Mouse (Mus musculus) heart, postnatal 0 days (tissue): ENCODE results near the gene Scrn2. TPM values are rescaled to one million over a fixed set of nuclear protein-coding genes. Genes with fewer than 3 reads are reported as not detected.

Experiments
- ATAC-seq: fragments of 200-750 bp; cut with Nextera tagmentation; 2 replicates; pipeline ENCODE4 v1.8.0; 2017; ENCODE audit warnings: low read depth, moderate number of reproducible peaks, moderate library complexity; ENCODE audit not compliant: insufficient read depth
- DNase-seq: peaks from one replicate; pipeline ENCODE4 v3.0.0-alpha.2; 2016; ENCODE audit warnings: low spot score
- H3K27ac ChIP-seq: fragments of 300-500 bp; sonication (generic); 2 replicates; pipeline ENCODE4 v1.5.1; 2014; ENCODE audit warnings: low read depth, mild to moderate bottlenecking
- H3K27me3 ChIP-seq: fragments of 300-500 bp; sonication (generic); 2 replicates; pipeline ENCODE4 v1.6.1; 2014; ENCODE audit warnings: low read length, mixed read lengths; ENCODE audit not compliant: control insufficient read depth, insufficient read depth
- H3K36me3 ChIP-seq: fragments of 300-500 bp; sonication (generic); replicated peaks from 2 replicates; pipeline ENCODE4 v1.6.1; 2014; ENCODE audit warnings: low read length, mixed read lengths; ENCODE audit not compliant: control insufficient read depth, insufficient read depth
- H3K4me1 ChIP-seq: fragments of 300-500 bp; sonication (generic); 2 replicates; pipeline ENCODE4 v1.6.1; 2014; ENCODE audit warnings: antibody characterized with exemption; ENCODE audit not compliant: control insufficient read depth, insufficient read depth
- H3K4me2 ChIP-seq: fragments of 300-500 bp; sonication (generic); 2 replicates; pipeline ENCODE4 v1.6.1; 2014; ENCODE audit warnings: low read depth, mild to moderate bottlenecking, low read length, moderate library complexity
- H3K4me3 ChIP-seq: fragments of 300-500 bp; sonication (generic); 2 replicates; pipeline ENCODE4 v1.5.1; 2014; ENCODE audit warnings: low read depth, low read length
- H3K9ac ChIP-seq: fragments of 300-500 bp; sonication (generic); replicated peaks from 2 replicates; pipeline ENCODE4 v1.6.1; 2014; ENCODE audit warnings: low read depth, low read length, mixed read lengths
- H3K9me3 ChIP-seq: fragments of 300-500 bp; sonication (generic); replicated peaks from 2 replicates; pipeline ENCODE4 v1.6.1; 2016; ENCODE audit warnings: low read length; ENCODE audit not compliant: control insufficient read depth
- CTCF ChIP-seq: IDR thresholded peaks from 2 replicates; pipeline ENCODE4 v1.5.1; 2016; ENCODE audit warnings: antibody characterized with exemption, control low read depth, low read depth
- EP300 ChIP-seq: IDR thresholded peaks from 2 replicates; pipeline ENCODE4 v1.6.1; 2016; ENCODE audit warnings: antibody characterized with exemption, low read depth
- WGBS: fragments of 180-500 bp; shearing (Covaris S2); extraction: QIAGEN DNeasy Blood & Tissue Kit; methylation state at CpG from one replicate; pipeline ENCODE4 v1.1.7; 2014; 5-methylcytosine and 5-hydroxymethylcytosine counted together
- polyA plus RNA-seq: library from polyadenylated mRNA; unstranded; fragments of >200 nt; fragmentation: Nextera tagmentation; extraction: Ambion mirVana; gene quantifications from 2 replicates; pipeline ENCODE4 v1.2.1, GENCODE M21; 2015
- total RNA-seq: library from RNA; depleted of rRNA; stranded (reverse); fragments of >200 nt; gene quantifications from 2 replicates; pipeline ENCODE4 v1.2.3, GENCODE M21; 2014; ENCODE audit warnings: low replicate concordance

Scrn2 gene
- total and polyA plus RNA-seq, 2 experiments from 2014 or later, result 16.6 to 31.7 TPM

DNA sequence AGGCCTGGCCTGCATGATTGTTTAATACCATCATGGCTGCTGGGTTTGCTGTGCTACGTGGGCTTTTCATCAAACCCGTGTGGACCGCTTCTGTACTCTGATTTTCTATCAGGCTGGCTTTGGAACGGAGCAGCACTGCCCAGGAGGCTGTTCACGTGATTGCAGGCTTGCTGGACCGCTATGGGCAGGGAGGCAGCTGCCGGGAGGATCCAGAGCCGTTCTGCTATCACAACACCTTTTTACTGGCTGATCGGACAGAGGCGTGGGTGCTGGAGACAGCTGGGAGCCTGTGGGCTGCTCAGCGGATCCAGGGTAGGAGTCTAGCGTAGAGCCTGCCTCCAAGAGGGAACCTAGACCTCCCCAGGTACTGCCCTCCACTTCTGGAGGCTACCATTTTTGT lies 2.2 kb downstream of the Scrn2 start:
- TF ChIP-seq CTCF, result no peak
- TF ChIP-seq EP300, result no peak
- 0 out of 2 replicates have a peak, but pooled peaks cover 5% of the 10 kb centered on the region for H3K4me1 ChIP-seq
- no peak overlapping the region for H3K9ac ChIP-seq
- no peak for ATAC-seq
- no peaks in the 10 kb centered on the region for H3K9me3 ChIP-seq
- H3K4me3 ChIP-seq, result no peak overlapping the region
- DNase-seq, result no peak
- no peak overlapping the region for H3K27ac ChIP-seq
- no peak overlapping the region for H3K4me2 ChIP-seq
- H3K36me3 ChIP-seq, result peaks cover 13% of the 10 kb centered on the region
- 56% methylated on average over 12 of the region's 12 CpGs for WGBS
- H3K27me3 ChIP-seq, result no peaks in the 10 kb centered on the region

DNA sequence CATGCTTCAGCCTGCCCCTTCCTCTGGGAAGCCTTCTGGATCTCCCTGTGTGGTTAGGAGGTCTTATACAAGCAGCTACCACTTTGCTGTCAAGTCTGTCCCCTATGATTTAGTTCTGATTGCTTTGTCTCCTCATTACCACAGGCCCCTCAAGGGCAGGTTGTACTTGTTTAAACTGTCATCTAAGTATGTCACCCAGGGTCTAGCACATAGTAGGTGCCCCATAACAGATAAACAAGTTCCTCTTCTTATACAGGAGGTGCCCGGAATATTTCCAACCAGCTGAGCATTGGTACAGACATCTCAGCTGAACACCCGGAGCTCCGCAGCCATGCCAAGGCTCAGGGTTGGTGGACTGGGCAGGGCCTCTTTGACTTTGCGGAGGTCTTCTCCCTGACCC lies 2.8 kb downstream of the Scrn2 start:
- ATAC-seq (no peak), DNase-seq (no peak)
- Histone ChIP-seq H3K9ac (no peak overlapping the region), H3K27me3 (no peaks in the 10 kb centered on the region), H3K4me2 (no peak overlapping the region), H3K4me1 (0 out of 2 replicates have a peak, but pooled peaks cover 5% of the 10 kb centered on the region), H3K36me3 (peaks cover 13% of the 10 kb centered on the region), H3K27ac (no peak overlapping the region), H3K4me3 (no peak overlapping the region), H3K9me3 (no peaks in the 10 kb centered on the region)
- TF ChIP-seq CTCF (no peak), EP300 (no peak)
- 89% methylated on average over 4 of the region's 4 CpGs for WGBS

DNA sequence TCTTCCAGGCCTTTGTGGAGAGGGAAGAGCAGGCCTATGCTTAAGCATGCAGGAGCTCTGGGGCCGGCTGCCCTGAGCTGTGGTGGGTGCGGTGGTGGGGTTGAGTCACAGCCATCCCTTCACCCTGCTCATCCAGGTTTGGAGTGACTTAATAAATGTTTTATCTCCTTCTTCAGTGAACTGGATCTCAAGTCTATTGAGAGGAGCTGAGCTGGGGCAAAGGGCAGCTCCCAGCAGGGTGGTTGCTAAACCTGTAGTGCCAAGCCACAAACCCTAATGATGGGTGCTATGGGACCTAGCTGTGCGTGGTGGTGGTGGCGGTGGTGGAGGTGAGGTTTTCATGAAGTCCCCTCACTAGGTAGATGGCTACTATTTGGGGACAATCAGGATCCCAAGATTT lies 4.0 kb downstream of the Scrn2 start:
- H3K9me3 ChIP-seq, result no peaks in the 10 kb centered on the region
- 0 out of 2 replicates have a peak, but pooled peaks cover 5% of the 10 kb centered on the region for H3K4me1 ChIP-seq
- no peak for TF ChIP-seq EP300
- TF ChIP-seq CTCF, result no peak
- H3K9ac ChIP-seq, result no peak overlapping the region
- H3K27ac ChIP-seq, result no peak overlapping the region
- H3K36me3 ChIP-seq, result peaks cover 13% of the 10 kb centered on the region
- no peak overlapping the region for H3K4me2 ChIP-seq
- 85% methylated on average over 4 of the region's 4 CpGs for WGBS
- ATAC-seq, result no peak
- H3K4me3 ChIP-seq, result no peak overlapping the region
- DNase-seq, result no peak
- no peaks in the 10 kb centered on the region for H3K27me3 ChIP-seq

DNA sequence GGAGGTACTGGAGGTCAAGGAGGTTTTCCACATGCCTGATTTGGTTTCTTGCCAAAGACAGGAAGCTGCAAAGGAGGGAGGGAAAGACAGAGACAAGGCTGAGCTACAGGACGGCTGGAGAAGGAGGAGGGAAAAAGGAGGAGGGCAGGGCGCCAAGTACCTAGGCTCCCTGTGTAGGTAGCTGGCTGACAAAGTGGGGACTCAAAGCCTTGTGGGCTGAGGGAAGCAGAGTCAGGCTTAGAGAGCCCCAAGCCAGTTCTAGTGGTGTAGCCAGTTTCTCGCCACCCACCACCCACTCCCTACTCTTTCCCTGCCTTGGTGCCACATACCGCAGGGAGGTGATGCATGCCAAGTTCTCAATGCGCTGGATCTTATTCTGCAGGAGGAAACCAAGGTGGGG lies 6.4 kb downstream of the Scrn2 start:
- WGBS, result 68% methylated on average over 5 of the region's 5 CpGs
- ATAC-seq, result no peak
- DNase-seq, result no peak

DNA sequence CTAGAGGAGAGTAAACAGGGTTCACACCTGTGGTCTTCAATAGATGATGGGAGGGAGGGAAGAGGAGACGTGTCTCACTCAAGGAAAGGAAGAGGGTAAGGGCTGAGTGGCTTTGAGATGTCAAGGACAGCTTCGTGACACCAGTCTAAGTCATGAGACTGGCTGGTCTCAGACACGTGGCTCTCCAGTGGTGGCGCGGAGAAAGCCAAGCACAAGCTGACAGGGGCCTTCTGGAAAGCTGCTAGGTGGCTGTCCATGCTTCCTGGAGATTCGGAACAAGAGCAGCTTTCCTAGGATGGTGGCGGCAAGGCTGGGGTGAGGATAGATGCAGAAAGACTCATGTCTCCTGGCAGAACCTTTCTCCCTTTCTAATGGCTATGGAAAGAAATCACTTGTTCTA lies 9.1 kb downstream of the Scrn2 start:
- no peak overlapping the region for H3K4me3 ChIP-seq
- H3K27me3 ChIP-seq, result no peaks in the 10 kb centered on the region
- 58% methylated on average over 7 of the region's 7 CpGs for WGBS
- no peak overlapping the region for H3K27ac ChIP-seq
- ATAC-seq (no peak), DNase-seq (no peak)
- no peak overlapping the region for H3K9ac ChIP-seq
- H3K4me1 ChIP-seq, result peaks cover 10% of the 10 kb centered on the region
- H3K36me3 ChIP-seq, result 0 out of 2 replicates have a peak, but pooled peaks cover under 1% of the 10 kb centered on the region
- no peak overlapping the region for H3K4me2 ChIP-seq
- TF ChIP-seq EP300 (no peak), CTCF (no peak)
- H3K9me3 ChIP-seq, result no peaks in the 10 kb centered on the region

More for the DNA sequence above, 6.4 kb downstream of the Scrn2 start:
- Histone ChIP-seq H3K4me1 (0 out of 2 replicates have a peak, but pooled peaks cover 4% of the 10 kb centered on the region), H3K4me2 (no peak overlapping the region), H3K36me3 (peaks cover 13% of the 10 kb centered on the region), H3K4me3 (no peak overlapping the region), H3K9ac (no peak overlapping the region), H3K27ac (no peak overlapping the region), H3K27me3 (no peaks in the 10 kb centered on the region), H3K9me3 (no peaks in the 10 kb centered on the region)
- no peak for TF ChIP-seq EP300
- TF ChIP-seq CTCF, result no peak

DNA sequence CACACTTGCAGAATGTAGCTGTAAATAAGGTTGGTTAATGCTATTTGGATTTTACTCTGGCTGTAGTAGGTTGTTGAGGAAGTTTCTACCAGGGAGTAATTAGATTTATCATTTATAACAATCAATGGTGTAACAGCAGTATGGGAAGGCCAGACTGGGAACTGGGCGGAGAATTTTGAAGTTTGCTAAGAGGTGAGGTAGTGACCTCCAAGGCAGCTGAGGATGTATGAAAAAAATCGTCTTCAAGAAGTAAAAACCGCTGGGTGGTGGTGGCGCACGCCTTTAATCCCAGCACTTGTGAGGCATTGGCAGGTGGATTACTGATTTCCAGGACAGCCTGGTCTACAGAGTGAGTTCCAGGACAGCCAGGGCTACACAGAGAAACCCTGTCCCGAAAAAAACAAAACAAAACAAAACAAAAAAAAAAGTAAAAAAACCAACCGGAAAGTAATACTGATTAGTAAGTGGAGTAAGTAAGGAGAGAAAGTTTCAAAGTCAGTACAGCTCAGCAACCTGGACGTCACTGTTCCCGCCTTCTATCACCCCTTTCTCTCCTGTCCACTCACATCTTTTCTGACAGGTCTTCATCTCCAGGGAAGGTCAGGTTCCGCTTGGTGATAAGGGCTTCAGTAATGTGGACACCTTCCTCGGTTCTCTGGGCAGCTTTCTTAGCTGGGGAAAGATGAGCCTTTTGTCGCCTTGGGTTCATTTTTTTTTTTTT lies 10.7 kb downstream of the Scrn2 start:
- Histone ChIP-seq H3K36me3 (no peaks in the 10 kb centered on the region), H3K9me3 (no peaks in the 10 kb centered on the region), H3K9ac (no peak overlapping the region), H3K27me3 (no peaks in the 10 kb centered on the region), H3K4me3 (peak overlapping the region; percentile 76), H3K27ac (no peak overlapping the region), H3K4me1 (peaks cover 10% of the 10 kb centered on the region), H3K4me2 (peak overlapping the region; percentile 89)
- 43% methylated on average over 12 of the region's 12 CpGs for WGBS
- TF ChIP-seq CTCF (no peak), EP300 (no peak)
- DNase-seq (no peak), ATAC-seq (no peak)
